Mouse (Mus musculus): Measurements from ENCODE around the gene Syn3.

The Syn3 gene

GRCm38 (mm10) chr10:86100281-86100851 is 398.3 kb downstream of the Syn3 start:
- DNase-seq (ENCODE audit: low spot score in 2 of 2): no peak

DNA sequence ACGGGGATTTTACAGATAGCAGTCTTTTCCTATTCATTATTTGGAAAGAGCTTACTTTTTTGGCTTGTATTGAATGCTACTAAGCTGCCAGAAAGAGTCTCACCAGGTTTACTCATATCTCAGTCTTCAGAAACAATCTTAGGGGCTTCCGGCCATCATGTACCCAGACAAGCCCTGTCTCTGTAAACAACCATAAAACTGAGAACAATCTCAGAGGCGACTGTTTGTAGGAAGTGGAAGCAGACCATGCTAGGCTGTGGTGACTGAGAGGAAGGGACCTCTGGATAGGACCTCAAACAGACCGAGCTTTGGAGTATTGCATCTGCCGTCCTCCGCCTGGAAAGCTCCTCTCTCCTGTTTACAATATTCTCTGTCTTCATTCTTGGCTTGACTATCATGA is 400.3 kb downstream of the Syn3 start:
- no peak for DNase-seq (ENCODE audit: low spot score in 2 of 2)

- DNase-seq (ENCODE audit: low spot score in 2 of 2): no peak
These were observed 405.3 kb downstream of the Syn3 start for GRCm38 (mm10) chr10:86093109-86094035.

DNA sequence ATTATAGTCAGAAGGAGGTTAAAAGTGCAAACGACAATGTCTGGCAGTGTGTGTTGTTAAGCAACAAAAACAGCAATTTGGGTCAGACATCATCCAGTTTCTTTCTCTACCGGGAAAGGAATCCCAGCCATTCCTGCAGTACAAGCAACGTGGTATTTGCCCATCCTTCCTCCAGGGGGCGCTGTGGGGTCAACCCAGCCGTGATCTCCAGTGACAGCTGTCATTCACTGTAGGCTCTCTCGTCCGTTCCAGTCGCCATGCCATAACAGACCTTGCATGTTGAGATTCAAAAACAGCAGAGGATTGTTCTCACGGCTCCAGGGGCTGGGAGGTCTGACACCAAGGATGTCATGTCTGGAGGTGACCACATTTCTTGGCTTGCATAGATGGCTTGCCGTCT is 406.8 kb downstream of the Syn3 start:
- DNase-seq (ENCODE audit: low spot score in 2 of 2): no peak

- no peak for DNase-seq (ENCODE audit: low spot score in 2 of 2)
These were observed 418.8 kb downstream of the Syn3 start for GRCm38 (mm10) chr10:86079921-86080320.

GRCm38 (mm10) chr10:86078761-86079160 is 419.9 kb downstream of the Syn3 start:
- DNase-seq (ENCODE audit: low spot score in 2 of 2): no peak

GRCm38 (mm10) chr10:86077272-86077671 is 421.4 kb downstream of the Syn3 start:
- DNase-seq (ENCODE audit: low spot score in 2 of 2): no peak

DNA sequence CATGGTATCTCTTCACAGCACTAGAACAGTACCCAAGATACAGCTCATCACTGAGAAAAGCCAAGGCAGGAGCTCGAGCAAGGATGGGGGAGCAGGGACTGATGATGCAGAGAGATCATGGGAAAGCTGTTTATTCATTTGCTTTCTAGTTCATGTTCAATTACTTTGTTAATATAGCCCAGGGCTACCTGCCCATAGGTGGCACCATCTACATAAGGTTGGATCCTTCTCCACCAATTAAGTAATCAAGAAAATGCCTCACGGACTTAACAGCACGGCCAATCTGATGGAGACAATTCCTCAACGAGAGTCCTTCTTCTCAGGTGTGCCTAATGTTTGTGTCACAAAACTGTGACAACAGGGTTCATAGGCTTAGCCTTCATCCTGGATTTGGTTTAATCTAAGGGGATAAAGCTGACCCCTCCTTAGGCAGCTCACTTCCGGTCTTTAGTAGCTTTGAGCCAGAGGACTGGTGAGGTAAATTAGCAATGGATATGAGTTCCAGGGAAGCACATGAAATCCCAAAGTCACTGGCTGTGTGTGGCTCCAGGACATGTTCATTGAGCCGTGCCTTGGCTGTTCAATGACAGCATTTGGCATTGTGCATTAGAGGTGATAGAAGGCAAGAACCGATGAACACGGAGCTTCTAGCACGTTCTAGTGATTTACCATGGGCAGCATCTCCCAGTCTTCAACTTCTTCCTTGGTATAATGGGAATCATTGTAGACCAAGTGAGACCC is 423.6 kb downstream of the Syn3 start:
- no peak for DNase-seq (ENCODE audit: low spot score in 2 of 2)

DNA sequence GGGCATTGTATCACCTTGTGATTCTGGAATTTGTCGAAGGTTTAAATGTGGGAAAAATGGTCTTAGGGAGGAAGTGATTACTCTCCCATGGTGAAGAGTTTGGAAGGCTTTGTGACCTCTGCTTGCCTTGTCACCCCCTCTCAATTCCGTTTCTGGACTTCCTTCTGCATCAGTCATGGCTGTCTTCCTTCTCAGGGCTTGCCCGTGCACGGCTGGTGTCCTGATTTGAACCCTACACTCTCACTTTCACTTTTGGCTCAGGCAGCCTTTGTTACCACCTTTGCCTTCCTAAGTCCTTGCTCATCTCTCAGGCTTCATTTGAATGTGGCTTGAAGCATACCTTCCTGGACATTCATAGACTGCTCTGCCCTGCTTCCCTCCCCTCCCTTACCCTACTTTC is 424.6 kb downstream of the Syn3 start:
- no peak for DNase-seq (ENCODE audit: low spot score in 2 of 2)

GRCm38 (mm10) chr10:86070751-86071150 is 427.9 kb downstream of the Syn3 start:
- no peak for DNase-seq (ENCODE audit: low spot score in 2 of 2)

DNA sequence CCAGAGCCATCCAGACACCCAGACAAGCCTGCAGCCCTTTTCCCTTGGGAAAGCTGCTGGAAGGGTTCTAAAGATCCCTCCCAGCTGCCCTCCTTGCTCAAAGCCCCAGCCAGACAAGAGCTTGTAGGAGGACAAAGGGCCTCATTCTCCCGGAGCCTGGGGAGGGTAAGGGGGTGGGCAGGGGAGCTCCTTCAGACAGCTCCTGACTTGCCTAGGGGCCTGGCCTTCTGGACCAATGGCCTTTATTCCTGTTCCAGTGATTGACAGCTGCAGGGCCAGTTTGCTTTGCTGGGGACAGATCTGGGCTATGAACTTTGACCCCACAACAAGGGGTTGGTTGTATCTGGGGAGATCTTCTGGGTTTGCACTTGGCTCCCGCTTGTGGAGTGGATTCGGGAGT is 429.4 kb downstream of the Syn3 start:
- no peak for DNase-seq (ENCODE audit: low spot score in 2 of 2)

DNA sequence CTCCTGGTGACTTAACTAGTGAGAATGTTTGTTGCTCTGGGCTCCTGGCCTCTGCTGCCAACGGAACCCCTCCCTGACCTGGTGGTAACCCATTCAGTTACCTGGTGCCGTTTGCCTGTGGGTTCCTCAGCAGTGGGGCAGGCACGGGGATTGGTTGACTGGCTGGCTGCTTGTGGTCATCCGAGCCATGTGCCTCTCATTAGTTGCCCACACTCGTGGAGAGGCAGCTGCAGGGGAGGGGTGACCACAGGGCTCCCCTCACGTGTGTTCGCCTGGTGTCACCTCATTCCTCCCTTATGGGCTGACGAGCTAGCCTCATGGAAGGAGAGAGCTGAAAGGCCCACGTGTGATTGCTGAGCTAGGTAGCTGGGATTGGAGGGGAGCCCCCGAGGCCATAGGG is 430.8 kb downstream of the Syn3 start:
- DNase-seq (ENCODE audit: low spot score in 2 of 2): no peak

GRCm38 (mm10) chr10:86066651-86067050 is 432.0 kb downstream of the Syn3 start:
- no peak for DNase-seq (ENCODE audit: low spot score in 2 of 2)

GRCm38 (mm10) chr10:86065661-86066060 is 433.0 kb downstream of the Syn3 start:
- no peak for DNase-seq (ENCODE audit: low spot score in 2 of 2)

DNA sequence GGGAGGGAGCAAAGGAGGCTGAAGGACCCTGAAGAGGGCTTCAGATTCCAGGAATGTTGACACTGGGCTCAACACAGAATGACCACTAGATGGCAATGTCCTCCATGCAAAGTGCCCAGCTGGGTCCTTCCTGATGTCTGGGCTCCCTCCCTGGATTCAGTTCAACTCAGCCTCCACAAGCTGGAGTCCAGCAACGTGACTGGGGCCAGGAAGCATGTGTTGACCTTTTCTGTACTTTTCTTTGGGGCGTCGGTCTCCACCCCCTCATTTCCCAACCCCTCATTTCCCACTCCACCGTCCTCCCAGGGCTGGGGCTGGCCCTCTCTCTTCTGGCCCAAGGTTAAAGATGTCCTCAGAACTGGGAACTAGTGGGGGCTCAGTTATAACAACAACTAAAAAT is 433.8 kb downstream of the Syn3 start:
- peak; percentile 53 to 54 for DNase-seq (ENCODE audit: low spot score in 2 of 2)

DNA sequence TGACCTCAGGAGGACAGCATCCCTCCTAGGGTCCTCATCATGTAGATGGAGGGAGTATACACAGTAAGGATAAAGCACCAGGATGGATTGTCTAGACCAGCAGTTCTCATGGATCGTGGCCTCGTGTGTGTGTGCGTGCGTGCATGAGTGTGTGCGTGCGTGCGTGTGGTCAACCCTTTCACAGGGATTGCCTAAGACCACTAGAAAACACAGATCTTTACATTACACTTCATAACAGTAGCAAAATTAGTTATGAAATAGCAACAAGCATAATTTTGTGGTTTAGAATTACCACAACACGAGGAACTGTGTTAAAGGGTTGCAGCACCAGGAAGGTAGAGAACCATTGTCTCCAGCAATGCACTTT is 435.7 kb downstream of the Syn3 start:
- no peak for DNase-seq (ENCODE audit: low spot score in 2 of 2)

- DNase-seq (ENCODE audit: low spot score in 2 of 2): no peak
These were observed 436.3 kb downstream of the Syn3 start for GRCm38 (mm10) chr10:86062261-86063017.

DNA sequence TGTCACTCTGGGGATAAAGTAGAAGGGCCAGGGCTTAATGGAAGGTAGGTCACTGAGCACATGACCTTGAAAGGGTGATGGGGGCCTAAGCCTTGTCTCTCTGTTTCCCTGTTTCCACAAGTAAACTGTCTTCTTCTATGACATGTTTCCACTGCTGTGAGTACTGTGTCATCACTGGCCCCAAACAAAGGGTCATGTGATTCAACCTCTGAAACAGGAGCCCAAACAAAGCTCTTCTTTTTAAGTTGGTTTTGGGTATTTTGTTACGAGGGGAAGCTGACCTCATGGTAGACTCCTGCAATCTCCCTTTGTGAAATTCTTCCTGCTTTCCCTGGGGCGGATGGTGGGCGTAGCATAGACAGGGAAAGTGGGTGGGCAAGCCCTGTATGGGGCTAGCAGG is 438.4 kb downstream of the Syn3 start:
- no peak for DNase-seq (ENCODE audit: low spot score in 2 of 2)

DNA sequence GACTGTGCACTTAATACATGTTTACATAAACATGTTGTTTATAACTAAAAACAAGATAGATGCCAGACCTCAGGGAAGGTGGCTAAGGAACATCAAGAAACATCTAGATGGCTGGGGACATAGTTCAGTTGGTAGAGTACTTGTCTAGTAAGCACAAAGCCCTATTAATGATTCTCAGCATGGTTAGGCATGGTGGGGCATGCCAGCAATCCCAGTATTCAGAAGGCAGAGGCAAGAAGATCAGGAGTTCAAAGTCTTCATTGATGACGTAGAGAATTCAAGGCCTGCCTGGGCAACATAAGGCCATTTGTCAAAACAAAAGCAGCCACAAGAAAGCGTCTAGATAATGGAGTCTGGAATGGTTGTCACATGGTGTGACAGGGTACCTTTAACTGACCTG is 441.0 kb downstream of the Syn3 start:
- no peak for DNase-seq (ENCODE audit: low spot score in 2 of 2)

GRCm38 (mm10) chr10:86057286-86057685 is 441.4 kb downstream of the Syn3 start:
- DNase-seq (ENCODE audit: low spot score in 2 of 2): no peak

GRCm38 (mm10) chr10:86056297-86056903 is 442.3 kb downstream of the Syn3 start:
- DNase-seq (ENCODE audit: low spot score in 2 of 2): no peak
